Mouse (Mus musculus) kidney, postnatal 36 days (tissue): ENCODE results near the gene Zfp52.

Experiments used
- DNase-seq, 2 experiments: peaks; one replicate each; pipeline ENCODE4 v3.0.0; 2021 to 2022; ENCODE audit warnings: mixed read lengths in 2 of 2

Gene Zfp52

DNA sequence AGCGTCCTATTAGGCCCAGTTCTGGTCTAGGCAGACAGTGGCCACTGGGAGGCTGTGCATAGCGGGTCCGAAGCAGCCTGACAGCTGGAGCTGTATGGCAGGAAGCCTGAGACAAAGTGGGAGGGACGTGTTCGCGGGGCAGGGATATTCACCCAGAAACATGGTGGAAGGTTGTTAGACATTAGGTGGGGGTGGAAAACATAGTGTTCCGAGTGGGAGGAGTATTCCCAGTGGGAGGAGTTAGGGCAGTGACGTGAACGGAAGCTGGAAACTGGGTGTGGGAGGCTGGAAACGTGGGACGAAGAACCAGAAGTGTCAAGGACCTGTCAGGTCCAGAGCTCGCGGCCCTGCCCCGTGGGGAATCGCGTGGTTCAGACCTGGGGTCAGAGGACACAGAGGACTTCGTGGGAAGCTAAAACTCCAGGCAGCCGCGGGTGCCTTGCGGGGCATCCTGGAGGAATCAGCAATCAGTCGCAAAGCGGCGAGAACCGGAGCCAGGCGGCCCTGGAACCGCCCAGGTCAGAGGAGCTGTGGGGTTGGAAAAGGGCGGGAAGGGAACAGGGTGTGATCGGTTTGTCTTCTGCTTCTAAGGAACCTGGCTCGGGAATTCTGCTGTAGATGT is 31.5 kb downstream of the Zfp52 start, which contains the start of gene Zfp948:
Zfp948 (plus strand) TSS at position 281 of the 622 bp plus-strand sequence.
- peak; percentile 89 to 91 for DNase-seq

DNA sequence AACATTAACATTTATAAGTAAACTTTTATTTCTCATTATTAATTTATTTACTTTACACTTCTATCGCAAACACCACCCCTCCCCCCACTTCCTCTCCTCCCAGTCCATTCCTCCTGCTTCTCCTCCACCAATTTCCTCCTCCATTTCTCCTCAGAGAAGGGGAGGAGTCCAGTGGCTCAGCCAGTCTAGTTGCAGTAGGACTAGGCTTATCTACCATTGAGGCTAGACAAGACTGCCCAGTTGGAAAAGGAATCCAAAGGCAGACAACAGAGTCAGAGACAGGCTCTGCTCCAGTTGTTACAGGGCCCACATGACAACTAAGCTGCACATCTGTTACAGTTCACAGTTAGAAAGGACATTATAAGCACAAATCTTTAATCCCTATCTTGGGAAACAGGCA is 32.4 kb downstream of the Zfp52 start:
- peak; percentile 5 to 31 for DNase-seq

DNA sequence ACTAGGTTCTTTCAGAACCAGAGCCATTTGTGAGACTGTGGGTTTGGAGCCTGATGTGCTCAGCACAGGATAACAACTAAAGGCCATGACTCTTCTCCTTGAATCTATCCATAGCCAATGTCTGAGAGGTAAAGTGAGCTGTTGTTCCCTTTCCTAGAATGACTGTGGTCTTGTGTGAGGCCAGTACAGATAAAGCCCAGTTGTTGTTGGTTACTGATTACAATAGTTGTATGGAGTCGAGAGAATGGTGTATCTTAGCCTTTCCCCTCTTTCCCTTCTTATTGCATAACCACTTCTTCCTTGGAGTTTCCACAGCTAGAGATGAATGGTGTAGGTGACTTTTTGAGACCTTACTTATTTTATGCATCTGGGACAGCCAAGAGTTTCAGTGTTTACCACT is 43.7 kb downstream of the Zfp52 start:
- no peak for DNase-seq

DNA sequence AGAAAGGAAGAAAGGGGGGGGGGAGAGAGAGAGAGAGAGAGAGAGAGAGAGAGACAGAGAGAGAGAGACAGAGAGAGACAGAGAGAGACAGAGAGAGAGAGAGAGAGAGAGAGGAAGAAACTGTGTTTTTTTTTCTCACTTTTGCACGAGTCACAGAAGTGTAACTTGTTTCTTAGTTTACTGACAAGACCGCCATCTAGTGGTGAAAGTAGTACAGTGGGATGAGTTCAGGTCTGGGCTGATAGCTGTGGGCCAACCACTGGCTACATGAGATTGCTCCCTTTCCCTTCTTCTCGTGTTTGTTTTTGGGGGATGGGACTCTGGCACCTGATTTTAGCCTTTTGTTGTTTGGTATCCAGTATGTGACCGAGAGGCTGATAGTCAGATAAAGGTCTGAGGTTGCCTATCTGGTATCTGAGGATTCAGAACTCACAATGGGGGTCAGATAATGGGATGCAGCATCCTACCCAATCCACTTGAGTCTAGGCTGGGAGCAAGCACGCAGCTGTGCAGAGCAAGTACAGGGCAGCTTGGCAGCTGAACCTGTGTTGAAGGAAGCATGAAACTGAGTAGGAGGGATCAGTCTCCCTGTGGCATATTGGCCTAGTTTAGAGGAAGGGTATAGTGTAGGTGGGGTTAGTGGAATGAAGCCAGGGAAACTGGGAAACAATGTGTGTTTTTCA is 44.3 kb downstream of the Zfp52 start:
- DNase-seq: peak; percentile 54 to 61

DNA sequence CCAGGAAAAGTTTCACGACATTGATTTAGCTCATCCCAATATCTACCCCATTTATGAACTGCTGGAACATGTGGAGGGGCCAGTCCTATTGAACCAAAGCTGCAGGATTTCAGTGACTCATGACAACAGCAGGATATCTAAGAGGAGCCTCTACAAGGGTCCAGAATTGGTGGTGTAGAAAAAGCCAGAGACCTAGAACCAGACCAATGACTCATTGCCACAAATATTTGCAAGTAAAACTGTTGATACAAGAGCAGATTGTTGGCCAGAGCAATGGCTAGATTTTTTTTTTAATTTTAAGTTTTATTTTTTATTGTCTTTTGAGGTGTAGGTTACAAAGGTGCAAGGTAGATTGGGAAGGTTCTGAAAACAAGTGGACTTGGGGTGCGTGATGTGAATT is 50.2 kb downstream of the Zfp52 start:
- DNase-seq: no peak
